Mouse (Mus musculus): Measurements from ENCODE around the gene Tcp10c. TPM values are rescaled to one million over a fixed set of nuclear protein-coding genes. Genes with fewer than 3 reads are reported as not detected.
"Not testable (repeated sequence)": the region's sequence is repeated elsewhere in the genome, so short reads cannot be mapped to it uniquely, and the experiment has no call there.

Tcp10c gene
- not detected in 2 replicates for polyA plus RNA-seq (2012; rRNA removed)

DNA sequence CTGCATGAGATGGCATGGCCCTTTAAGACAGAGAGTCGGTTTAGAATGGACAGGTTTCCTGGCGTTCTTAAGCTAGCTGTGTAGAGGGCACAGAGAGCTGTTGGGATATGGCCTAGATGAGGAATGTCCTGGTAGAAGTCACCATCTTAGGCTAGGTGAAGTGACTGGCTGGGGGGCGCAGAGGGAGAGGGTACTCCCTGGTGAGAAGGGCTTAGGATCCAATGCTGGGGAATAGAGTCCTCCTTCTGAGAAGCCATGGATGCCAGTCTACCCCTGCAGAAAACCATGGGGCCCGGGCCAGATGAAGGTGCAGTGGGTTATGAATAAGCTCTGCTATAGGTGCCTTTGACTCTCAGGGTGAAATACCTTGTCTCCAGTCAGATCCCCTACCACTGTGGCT lies at the start of gene Tcp10c:
Gene Tcp10c, plus strand, starts transcription at position 52 of the 400 bp plus-strand sequence.
- H3K4me3 ChIP-seq (replicated peaks; ENCODE audit: extremely low read depth, low read depth, low read length); DNase-seq; H3K4me1 ChIP-seq (ENCODE audit: control insufficient read depth, insufficient read depth, low read length): not testable (repeated sequence)
- 82% methylated on average over 4 of the region's 4 CpGs for WGBS

DNA sequence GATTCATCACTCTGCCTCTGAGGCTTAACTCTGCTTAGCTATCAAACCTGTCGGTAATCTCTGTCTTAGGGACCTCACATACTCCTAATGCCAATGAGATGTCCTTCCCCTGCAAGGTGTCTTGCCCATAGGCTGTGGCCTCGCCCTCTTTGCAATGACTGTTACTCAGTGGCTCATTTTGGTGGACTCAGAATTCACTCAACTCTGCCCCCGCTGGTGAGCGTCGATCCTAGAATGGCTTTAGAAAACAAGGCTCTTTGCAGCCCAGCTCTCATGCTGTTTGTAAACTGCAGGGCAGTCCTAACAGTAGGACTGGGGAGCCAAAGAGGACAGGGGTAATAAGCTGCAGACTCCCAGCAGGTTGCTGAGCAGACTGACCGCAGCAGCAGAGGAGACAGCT lies 46.5 kb upstream of the Tcp10c start:
- H3K4me3 ChIP-seq (replicated peaks; ENCODE audit: extremely low read depth, low read depth, low read length); DNase-seq; H3K4me1 ChIP-seq (ENCODE audit: control insufficient read depth, insufficient read depth, low read length): not testable (repeated sequence)
- WGBS: 80% methylated on average over 5 of the region's 6 CpGs

DNA sequence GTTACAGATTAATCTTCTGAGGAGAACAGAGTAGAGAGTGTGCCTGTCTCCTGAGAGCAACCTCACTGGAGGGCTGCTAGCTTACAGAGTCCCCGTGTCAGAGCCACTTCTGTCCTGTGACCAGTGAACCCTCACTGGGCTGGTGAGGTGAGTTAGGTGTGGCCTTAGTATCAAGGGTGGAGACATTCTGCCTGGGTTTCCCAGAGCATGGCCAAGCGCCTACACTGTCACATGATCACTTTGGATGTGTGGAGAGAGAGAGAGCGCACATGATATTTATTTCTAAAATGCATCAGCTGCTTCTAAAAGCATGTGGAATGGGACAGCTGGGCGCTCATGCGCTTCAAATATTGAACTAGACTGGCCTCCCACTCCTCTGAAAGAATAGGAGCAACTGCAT lies 46.0 kb upstream of the Tcp10c start:
- H3K4me3 ChIP-seq (replicated peaks; ENCODE audit: extremely low read depth, low read depth, low read length); H3K4me1 ChIP-seq (ENCODE audit: control insufficient read depth, insufficient read depth, low read length); DNase-seq: not testable (repeated sequence)
- WGBS: 85% methylated on average over 5 of the region's 5 CpGs

DNA sequence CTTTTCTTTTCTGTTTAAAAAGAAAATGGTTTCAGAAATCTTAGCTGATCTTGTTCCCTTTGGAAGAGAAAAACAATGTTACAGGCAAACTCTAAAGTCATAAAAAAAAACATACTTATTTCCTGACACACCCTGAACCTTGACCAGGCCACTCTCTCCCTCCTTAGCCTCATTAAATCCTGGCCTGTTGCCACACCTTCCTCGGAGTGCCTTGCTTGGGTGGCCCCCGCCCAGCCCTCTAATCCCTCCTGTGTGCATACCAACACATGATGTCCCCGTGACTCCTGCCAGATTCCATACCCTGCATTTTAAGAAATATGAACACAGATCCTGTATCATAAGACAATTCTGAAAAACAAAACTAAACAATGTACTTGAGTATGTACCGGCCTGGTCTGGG lies 45.6 kb upstream of the Tcp10c start:
- not testable (repeated sequence) for H3K4me1 ChIP-seq (ENCODE audit: control insufficient read depth, insufficient read depth, low read length); H3K4me3 ChIP-seq (replicated peaks; ENCODE audit: extremely low read depth, low read depth, low read length); DNase-seq
- 80% methylated on average over 4 of the region's 4 CpGs for WGBS

DNA sequence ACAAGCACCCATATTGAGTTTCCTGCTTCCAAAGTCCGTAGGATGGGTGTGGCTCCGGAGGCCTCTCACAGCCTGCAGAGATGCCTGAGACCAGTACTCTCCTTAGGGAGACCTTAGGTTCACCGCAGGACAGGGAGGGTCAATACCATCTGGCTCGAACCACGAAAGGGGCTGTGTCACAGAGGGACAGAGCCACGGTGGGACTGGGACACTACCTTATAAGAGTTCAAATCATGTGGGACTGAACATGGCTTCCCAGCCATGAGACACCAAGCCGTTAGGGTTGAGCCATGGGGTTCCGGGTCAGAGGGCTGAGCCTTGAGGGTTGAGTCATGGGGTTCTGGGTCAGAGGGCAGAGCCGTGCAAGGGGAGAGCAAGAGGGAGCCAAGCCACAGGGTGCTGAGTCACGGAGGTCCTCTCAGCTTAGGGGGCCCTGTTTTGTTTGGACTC lies 45.2 kb upstream of the Tcp10c start:
- not testable (repeated sequence) for H3K4me3 ChIP-seq (replicated peaks; ENCODE audit: extremely low read depth, low read depth, low read length); H3K4me1 ChIP-seq (ENCODE audit: control insufficient read depth, insufficient read depth, low read length)
- DNase-seq: peak; percentile 12
- 89% methylated on average over 10 of the region's 10 CpGs for WGBS

DNA sequence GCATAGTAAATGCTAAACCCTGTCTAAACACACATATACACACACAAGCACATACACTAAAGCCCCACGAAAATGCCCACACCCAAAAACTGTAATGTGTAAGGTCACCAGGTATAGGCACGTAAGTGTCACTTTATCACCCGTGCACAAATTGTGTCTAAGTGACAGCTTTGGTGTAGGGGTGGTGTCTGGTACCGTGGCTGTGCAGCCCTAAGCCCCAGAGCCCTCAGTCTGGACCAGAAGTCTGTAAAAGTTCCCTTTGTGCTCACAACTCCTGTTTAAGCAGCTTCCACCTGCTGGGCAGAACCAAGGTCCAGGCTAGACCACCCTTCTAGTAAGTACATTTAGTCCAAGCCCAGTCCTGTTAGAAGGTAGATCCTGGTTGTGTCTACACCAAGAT lies 24.4 kb upstream of the Tcp10c start:
- not testable (repeated sequence) for H3K4me3 ChIP-seq (replicated peaks; ENCODE audit: extremely low read depth, low read depth, low read length); DNase-seq; H3K4me1 ChIP-seq (ENCODE audit: control insufficient read depth, insufficient read depth, low read length)
- WGBS: 77% methylated on average over 4 of the region's 4 CpGs

DNA sequence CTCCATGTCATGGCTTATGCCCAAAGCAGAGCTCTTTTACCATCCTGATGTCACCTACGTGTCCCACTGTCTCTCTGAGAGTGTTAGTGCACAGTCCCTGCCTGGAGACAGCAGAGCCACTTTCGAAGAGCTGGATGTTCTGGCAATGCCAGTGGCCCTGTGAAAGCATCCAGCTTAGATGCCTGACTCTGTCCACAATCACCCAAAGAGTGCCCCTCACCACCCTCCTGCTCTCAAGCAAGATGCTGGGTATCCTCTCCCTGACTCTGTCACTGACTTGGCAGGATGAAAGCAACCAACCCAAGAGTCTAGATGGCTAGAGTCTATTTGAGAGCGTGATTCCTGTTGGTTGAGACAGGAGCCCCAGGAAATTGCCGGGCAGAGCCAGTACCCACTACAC lies 23.2 kb upstream of the Tcp10c start:
- H3K4me3 ChIP-seq (replicated peaks; ENCODE audit: extremely low read depth, low read depth, low read length); DNase-seq; H3K4me1 ChIP-seq (ENCODE audit: control insufficient read depth, insufficient read depth, low read length): not testable (repeated sequence)
- WGBS: 67% methylated on average over 4 of the region's 4 CpGs

DNA sequence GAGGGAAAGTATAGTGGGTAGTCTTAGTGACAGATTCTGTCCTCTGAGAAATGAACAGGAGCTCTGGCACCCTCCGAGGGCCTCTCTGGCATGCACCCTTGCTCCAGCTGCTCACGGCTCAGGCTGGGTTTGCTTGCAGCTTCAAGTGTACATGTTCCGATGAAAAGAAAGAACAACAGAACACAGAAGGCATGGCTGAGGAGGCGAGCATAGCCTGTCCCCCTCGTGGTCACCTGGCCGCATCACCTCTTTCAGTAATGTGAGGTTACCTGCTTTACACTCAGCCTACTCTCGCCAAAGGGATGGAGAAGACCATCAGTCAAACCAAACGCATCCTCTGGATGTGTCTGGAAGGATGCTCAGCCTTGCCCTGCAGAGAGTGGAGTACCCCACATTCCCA lies 21.9 kb upstream of the Tcp10c start:
- not testable (repeated sequence) for H3K4me3 ChIP-seq (replicated peaks; ENCODE audit: extremely low read depth, low read depth, low read length); H3K4me1 ChIP-seq (ENCODE audit: control insufficient read depth, insufficient read depth, low read length); DNase-seq
- 84% methylated on average over 8 of the region's 8 CpGs for WGBS

DNA sequence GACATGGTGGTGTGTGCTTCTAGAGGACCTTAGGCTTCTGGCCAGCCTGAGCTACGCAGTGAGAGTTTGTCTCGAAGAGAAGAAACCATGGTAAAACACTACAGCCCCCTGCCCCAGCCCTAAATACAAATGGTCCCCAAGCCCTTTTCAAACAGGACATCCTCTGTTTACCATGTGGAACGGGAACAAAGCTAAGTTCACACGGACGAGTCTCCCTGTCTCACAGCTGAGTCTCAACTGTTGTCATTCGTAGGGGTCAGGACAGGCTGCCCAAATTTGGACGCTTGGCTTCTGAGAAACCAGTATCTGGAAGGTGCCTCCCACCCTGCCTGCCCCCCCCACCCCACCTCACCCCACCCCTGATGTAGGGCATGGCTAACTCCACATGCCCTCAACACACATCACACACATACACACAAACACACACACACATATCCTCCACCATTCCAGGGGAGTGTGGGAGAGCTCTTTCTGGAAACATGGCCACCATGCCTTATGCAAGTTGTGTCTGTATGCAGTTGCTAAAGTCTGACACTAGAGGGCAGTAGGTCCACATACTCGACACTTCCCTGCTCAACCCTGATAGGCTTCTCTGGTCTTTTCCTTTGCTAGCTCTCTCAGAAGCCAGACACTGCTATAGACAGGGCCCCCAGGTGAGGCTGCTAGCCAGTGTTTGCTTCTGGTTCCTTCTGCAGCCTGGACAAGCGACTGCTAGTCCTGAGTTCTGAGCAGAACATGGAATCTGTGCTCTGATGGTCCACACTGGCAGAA lies 17.2 kb upstream of the Tcp10c start:
- H3K4me1 ChIP-seq (ENCODE audit: control insufficient read depth, insufficient read depth, low read length); H3K4me3 ChIP-seq (replicated peaks; ENCODE audit: extremely low read depth, low read depth, low read length): not testable (repeated sequence)
- DNase-seq: peak; percentile 22
- 58% methylated on average over 9 of the region's 9 CpGs for WGBS

DNA sequence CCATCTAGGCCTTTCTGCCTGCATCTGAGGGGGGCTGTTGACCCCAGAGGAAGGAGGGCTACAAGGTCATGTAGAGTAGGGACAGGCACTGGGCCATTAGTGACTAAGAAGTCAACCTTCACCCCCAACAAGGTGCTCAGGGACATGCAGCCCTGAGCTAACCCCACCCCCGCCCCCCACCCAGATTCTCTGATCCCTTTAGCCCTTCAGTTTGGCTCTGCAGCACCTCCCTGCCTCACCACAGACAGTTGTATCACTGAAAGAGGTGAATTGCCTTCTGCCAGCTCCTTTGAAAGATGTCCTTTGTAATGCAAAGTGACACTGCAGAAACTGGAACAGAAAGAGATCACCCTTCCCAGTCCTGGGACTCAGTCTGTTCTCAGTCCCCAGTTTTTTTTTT lies 16.4 kb upstream of the Tcp10c start:
- 53% methylated on average over 1 of the region's 1 CpGs for WGBS
- H3K4me1 ChIP-seq (ENCODE audit: control insufficient read depth, insufficient read depth, low read length); H3K4me3 ChIP-seq (replicated peaks; ENCODE audit: extremely low read depth, low read depth, low read length); DNase-seq: not testable (repeated sequence)

DNA sequence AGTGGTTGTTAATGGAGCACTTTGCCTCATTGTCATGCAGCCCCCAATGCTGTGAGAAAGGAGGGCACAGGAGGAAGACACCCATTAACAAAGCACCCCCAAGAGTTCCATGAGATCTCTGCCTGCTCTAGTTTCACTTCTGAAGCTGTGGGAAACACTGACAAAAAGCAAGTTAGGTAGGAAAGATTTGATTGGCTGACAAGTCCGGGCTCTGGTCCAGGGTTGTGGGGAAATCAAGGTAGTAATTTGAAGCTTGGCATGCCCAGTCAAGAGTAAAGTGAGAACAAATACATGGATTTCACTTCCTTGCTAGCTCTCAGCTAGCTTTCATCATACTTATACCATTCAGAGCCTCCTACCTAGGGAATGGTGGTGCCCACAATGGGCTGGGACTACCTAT lies 14.3 kb upstream of the Tcp10c start:
- H3K4me1 ChIP-seq (ENCODE audit: control insufficient read depth, insufficient read depth, low read length); H3K4me3 ChIP-seq (replicated peaks; ENCODE audit: extremely low read depth, low read depth, low read length); DNase-seq: not testable (repeated sequence)
- 72% methylated on average over 1 of the region's 1 CpGs for WGBS

DNA sequence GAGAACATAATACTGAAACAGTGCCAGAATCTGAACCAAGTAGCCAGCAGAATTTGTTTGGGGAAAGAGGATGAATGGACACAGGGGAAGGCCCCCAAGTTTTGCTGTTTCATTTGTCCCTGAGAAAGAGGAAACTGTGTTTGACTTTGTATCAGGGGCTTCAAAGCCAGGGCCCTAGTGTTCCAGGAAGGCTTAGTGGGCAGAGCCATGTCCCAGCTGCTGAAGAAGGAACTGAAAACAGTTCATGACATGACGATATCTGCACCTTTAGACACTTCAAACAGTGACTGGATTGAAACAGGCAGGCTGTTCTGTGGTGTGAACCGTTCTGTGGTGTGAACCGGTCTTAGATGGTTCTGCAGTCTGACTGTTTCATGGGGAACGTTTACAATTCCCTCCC lies 8.4 kb upstream of the Tcp10c start:
- not testable (repeated sequence) for H3K4me3 ChIP-seq (replicated peaks; ENCODE audit: extremely low read depth, low read depth, low read length); DNase-seq; H3K4me1 ChIP-seq (ENCODE audit: control insufficient read depth, insufficient read depth, low read length)
- no CpG with 5 or more reads among the region's 4 CpGs for WGBS

DNA sequence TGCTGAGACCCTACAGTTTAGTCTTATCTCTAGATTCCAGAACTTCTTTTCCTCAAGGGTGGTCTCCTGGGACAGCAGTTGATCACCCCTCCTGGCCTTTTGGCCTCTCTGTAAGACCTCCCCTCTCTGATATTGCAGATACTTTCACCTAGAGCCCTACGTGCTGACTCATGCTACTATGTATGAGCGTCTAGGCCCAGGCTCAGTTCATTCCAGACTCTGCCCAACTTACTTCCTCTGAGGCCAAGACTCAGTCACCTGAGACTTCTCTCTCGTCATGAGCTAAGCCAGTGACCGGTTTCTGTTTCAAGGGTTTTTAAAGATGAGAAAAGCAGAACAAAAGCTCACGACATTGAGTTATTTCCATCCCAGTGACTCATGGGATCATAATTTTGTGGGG lies 4.8 kb upstream of the Tcp10c start:
- WGBS: 80% methylated on average over 4 of the region's 5 CpGs
- not testable (repeated sequence) for H3K4me3 ChIP-seq (replicated peaks; ENCODE audit: extremely low read depth, low read depth, low read length); DNase-seq; H3K4me1 ChIP-seq (ENCODE audit: control insufficient read depth, insufficient read depth, low read length)

DNA sequence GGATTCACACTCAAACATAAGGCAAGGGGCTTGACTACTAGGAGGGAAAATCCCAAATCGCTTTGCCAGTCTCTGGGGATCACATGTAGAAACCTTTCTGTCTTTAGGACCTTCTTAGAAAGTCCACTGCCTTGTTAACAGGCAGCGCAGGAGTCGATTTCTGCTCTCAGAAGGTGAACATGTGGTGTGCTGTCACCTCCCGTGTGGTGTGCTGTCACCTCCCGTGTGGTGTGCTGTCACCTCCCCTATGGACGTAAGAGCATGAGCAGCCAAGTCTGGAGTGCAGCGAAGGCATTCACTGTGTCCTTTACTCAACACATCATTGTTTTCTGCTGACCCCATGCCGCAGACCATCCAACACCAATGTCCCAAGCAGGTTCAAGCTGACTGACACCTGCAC lies 1.1 kb upstream of the Tcp10c start:
- WGBS: 83% methylated on average over 8 of the region's 8 CpGs
- H3K4me3 ChIP-seq (replicated peaks; ENCODE audit: extremely low read depth, low read depth, low read length); DNase-seq; H3K4me1 ChIP-seq (ENCODE audit: control insufficient read depth, insufficient read depth, low read length): not testable (repeated sequence)

DNA sequence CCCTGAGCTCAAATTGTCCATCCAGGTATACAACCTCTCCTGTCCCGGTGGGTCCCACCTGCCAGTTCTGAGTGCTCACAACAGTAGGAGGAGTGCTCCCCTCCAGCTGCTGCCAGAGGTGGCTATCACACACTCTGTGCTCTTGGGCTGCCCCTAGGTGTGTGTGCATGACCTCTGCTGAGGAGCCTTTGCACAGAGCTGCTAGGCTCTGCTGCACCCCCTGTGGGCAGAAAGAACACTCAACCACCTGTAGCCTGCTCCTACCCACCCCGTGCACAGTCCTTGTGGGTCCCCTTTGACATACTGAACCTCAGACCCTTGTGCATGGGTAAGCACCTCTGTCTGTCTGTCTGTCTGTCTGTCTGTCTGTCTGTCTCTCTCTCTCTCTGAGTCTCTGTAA lies 8.1 kb downstream of the Tcp10c start:
- 77% methylated on average over 2 of the region's 2 CpGs for WGBS
- not testable (repeated sequence) for H3K4me3 ChIP-seq (replicated peaks; ENCODE audit: extremely low read depth, low read depth, low read length); H3K4me1 ChIP-seq (ENCODE audit: control insufficient read depth, insufficient read depth, low read length); DNase-seq

DNA sequence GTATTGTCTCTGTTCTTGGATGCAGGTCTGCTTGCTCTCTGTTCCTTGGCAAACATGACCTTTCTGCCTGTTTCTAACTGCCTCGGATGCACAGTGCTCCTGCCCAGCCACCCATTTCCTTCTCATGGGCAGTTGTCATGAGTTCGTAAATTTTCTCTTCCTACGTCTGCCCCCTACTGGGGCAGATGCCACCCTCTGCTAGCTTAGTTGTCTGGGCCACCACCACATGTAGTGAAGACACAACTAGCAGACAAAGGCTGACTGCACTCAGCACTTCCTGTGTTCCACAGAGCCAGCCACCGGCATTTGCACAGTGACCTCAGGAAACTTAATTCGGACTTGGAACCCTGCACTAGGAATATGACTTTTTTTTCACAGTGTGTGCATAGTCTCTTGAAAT lies 9.4 kb downstream of the Tcp10c start:
- not testable (repeated sequence) for H3K4me1 ChIP-seq (ENCODE audit: control insufficient read depth, insufficient read depth, low read length); DNase-seq; H3K4me3 ChIP-seq (replicated peaks; ENCODE audit: extremely low read depth, low read depth, low read length)
- 93% methylated on average over 5 of the region's 5 CpGs for WGBS

Data from lung, adult 2 months (tissue).